In genomic region chr2:79443401-79443800, GRCm38 (mm10) we compare ENCODE assay signal across 33 mouse cellular contexts. TPM values are rescaled to one million over a fixed set of nuclear protein-coding genes. Genes with fewer than 3 reads are reported as not detected.
DNase-seq lines count a peak whose midpoint lies in the region; ATAC-seq and TF ChIP-seq lines count a peak whose summit lies in the region.
"Had no signal": no experiment of that assay in that cellular context is flagged by ENCODE, and none has a peak within 500 bp of the region (broad histone marks: within the 10 kb centered on the region; RNA-seq: fewer than 3 reads in every experiment).

No protein-coding gene starts in this region.

- H3K4me3 ChIP-seq in hindbrain, embryonic 12.5 days = no peak overlapping the region
- no peak overlapping the region for H3K4me3 ChIP-seq in left cerebral cortex, adult 2 months
- H3K4me3 ChIP-seq: forebrain, embryonic 13.5 days; heart, embryonic 10.5 days; heart, embryonic 15.5 days; hindbrain, embryonic 13.5 days; limb, embryonic 12.5 days; liver, embryonic 15.5 days; midbrain, embryonic 10.5 days; myocyte; neural tube, embryonic 12.5 days had no signal

- DNase-seq in cerebellum, postnatal 4 days (ENCODE audit: low spot score in 2 of 2) = no peak
- peak; percentile 85 for DNase-seq in cerebellum, adult 11-12 months
- DNase-seq in cerebellum, adult 9-11 months = peak; percentile 87
- no peak for DNase-seq in adrenal gland, adult 8-10 months
- DNase-seq in left cerebral cortex, adult 2 months (ENCODE audit: extremely low spot score in 1 of 2, low spot score in 2 of 2) = no peak
- DNase-seq: adrenal gland, postnatal 25 days; gastrocnemius, postnatal 25 days; heart, postnatal 36 days; kidney, adult 9 months; kidney, postnatal 14 days; lung, embryonic 14.5 days; right cerebral cortex, postnatal 4 days; thymus, postnatal 4 days had no signal

- TF ChIP-seq CTCF in left cerebral cortex, adult 2 months (IDR thresholded peaks at IDR 0.05) = no peak

- no peaks in the 10 kb centered on the region for H3K27me3 ChIP-seq in hindbrain, embryonic 12.5 days
- H3K27me3 ChIP-seq: forebrain, embryonic 13.5 days; heart, embryonic 15.5 days; hindbrain, embryonic 13.5 days; limb, embryonic 12.5 days; liver, embryonic 15.5 days; neural tube, embryonic 12.5 days had no signal

- no peak overlapping the region for H3K9ac ChIP-seq in hindbrain, embryonic 12.5 days
- H3K9ac ChIP-seq: forebrain, embryonic 13.5 days; heart, embryonic 15.5 days; hindbrain, embryonic 13.5 days; limb, embryonic 12.5 days; liver, embryonic 15.5 days; lung, embryonic 14.5 days; neural tube, embryonic 12.5 days had no signal

- H3K27ac ChIP-seq in hindbrain, embryonic 12.5 days = no peak overlapping the region
- no peak overlapping the region for H3K27ac ChIP-seq in left cerebral cortex, adult 2 months
- H3K27ac ChIP-seq: forebrain, embryonic 13.5 days; heart, embryonic 10.5 days; heart, embryonic 15.5 days; hindbrain, embryonic 13.5 days; limb, embryonic 12.5 days; liver, embryonic 15.5 days; midbrain, embryonic 10.5 days; neural tube, embryonic 12.5 days; stomach, postnatal 0 days had no signal

- intact Hi-C loops in left cerebral cortex, adult 2 months (cut with DNase I) = no loop called here

- H3K4me2 ChIP-seq in hindbrain, embryonic 12.5 days (replicated peaks) = no peak overlapping the region
- H3K4me2 ChIP-seq: forebrain, embryonic 13.5 days; heart, embryonic 15.5 days; hindbrain, embryonic 13.5 days; limb, embryonic 12.5 days; liver, embryonic 15.5 days; lung, embryonic 14.5 days; neural tube, embryonic 12.5 days had no signal

- H3K9me3 ChIP-seq in hindbrain, embryonic 12.5 days (replicated peaks) = no peaks in the 10 kb centered on the region
- H3K9me3 ChIP-seq: forebrain, embryonic 13.5 days; G1E; heart, embryonic 10.5 days; heart, embryonic 15.5 days; hindbrain, embryonic 13.5 days; limb, embryonic 12.5 days; liver, embryonic 15.5 days; midbrain, embryonic 10.5 days; neural tube, embryonic 12.5 days had no signal

- H3K4me1 ChIP-seq in hindbrain, embryonic 12.5 days = no peaks in the 10 kb centered on the region
- H3K4me1 ChIP-seq: forebrain, embryonic 13.5 days; heart, embryonic 10.5 days; heart, embryonic 15.5 days; hindbrain, embryonic 13.5 days; limb, embryonic 12.5 days; liver, embryonic 15.5 days; midbrain, embryonic 10.5 days; neural tube, embryonic 12.5 days had no signal

- H3K36me3 ChIP-seq in hindbrain, embryonic 12.5 days = no peaks in the 10 kb centered on the region
- H3K36me3 ChIP-seq: G1E; heart, embryonic 10.5 days; heart, embryonic 15.5 days; hindbrain, embryonic 13.5 days; limb, embryonic 12.5 days; liver, embryonic 15.5 days; midbrain, embryonic 10.5 days; neural tube, embryonic 12.5 days had no signal

- WGBS in hindbrain, embryonic 12.5 days = 100% methylated on average over 2 of the region's 2 CpGs

- ATAC-seq in cerebellum, adult (ENCODE audit: insufficient number of reproducible peaks, low FRiP score, low TSS enrichment) = peak; percentile 83
- ATAC-seq in hindbrain, embryonic 12.5 days (ENCODE audit: low FRiP score) = no peak
- ATAC-seq: forebrain, embryonic 13.5 days; intestine, postnatal 0 days had no signal

RNA-seq across cellular contexts. Expression of gene Neurod1, which starts 13.2 kb away (rescaled TPM):
- polyA plus RNA-seq in hindbrain, embryonic 12.5 days (2016; fragmentation: Nextera tagmentation; extraction: Ambion mirVana) = 25.3 and 30.4 TPM in 2 replicates
- not detected for total RNA-seq in adrenal gland, adult 8-10 months (2022)
- total RNA-seq in left cerebral cortex, adult 2 months (2021) = 10 to 100 TPM; 16.7 to 17.3 TPM
- total RNA-seq: adrenal gland, postnatal 25 days; gastrocnemius, adult 18-20 months; gastrocnemius, postnatal 25 days; heart, postnatal 36 days; liver, adult 2 months; megakaryocyte progenitor cell, adult 5-6 weeks had no signal
- polyA plus RNA-seq: C2C12; G1E; heart, embryonic 15.5 days; liver, adult 2 months; liver, embryonic 15.5 days; lung, embryonic 14.5 days; myocyte; spleen, adult 2 months; thymus, postnatal 0 days had no signal

RNA-seq across cellular contexts. Expression of gene Cerkl, which starts 13.2 kb away (rescaled TPM):
- 3.6 and 4.1 TPM in 2 replicates for polyA plus RNA-seq in hindbrain, embryonic 12.5 days (2016; fragmentation: Nextera tagmentation; extraction: Ambion mirVana)
- total RNA-seq in adrenal gland, adult 8-10 months (2022) = 1 to 10 TPM in 3 of 4 experiments, under 1 TPM in 1; 0.81 to 1.4 (median 1.0) TPM
- total RNA-seq in left cerebral cortex, adult 2 months (2021) = 1 to 10 TPM; 5.6 to 6.3 TPM
- polyA plus RNA-seq: C2C12, myocyte had no signal

Comparison
In these comparisons a context has a peak if more than half of its experiments do, and no peak if none do; other contexts are left out.
1. DNase-seq: peak in cerebellum, adult 11-12 months (single experiment) and cerebellum, adult 9-11 months (single experiment); none in cerebellum, postnatal 4 days (0 of 2), adrenal gland, adult 8-10 months (single experiment) and left cerebral cortex, adult 2 months (0 of 2).
2. RNA of gene Neurod1, which starts 13.2 kb away (total RNA-seq): 16.7 to 17.3 TPM in left cerebral cortex, adult 2 months; not detected in adrenal gland, adult 8-10 months; every median in the first group is over 10 times any median in the second.